Mouse (Mus musculus) brown adipose tissue, adult 24 weeks (tissue): ENCODE measurements around the gene Iffo1. TPM values are rescaled to one million over a fixed set of nuclear protein-coding genes. Genes with fewer than 3 reads are reported as not detected.
A peak's percentile ranks its signal among the peaks of the same experiment; 100 is the strongest.

Experiments used
- H3K27ac ChIP-seq: fragments of 200-500 bp; replicated peaks from 2 replicates; pipeline ENCODE4 v1.5.1; 2012; ENCODE audit warnings: low read depth, mild to moderate bottlenecking, low read length
- H3K4me1 ChIP-seq: fragments of 200-500 bp; 2 replicates; pipeline ENCODE4 v1.6.1; 2012; ENCODE audit warnings: low read length, mixed read lengths; ENCODE audit not compliant: control insufficient read depth, insufficient read depth, insufficient read length
- H3K4me3 ChIP-seq: fragments of 200-500 bp; 2 replicates; pipeline ENCODE4 v1.5.1; 2012; ENCODE audit warnings: low read depth, mild to moderate bottlenecking, low read length, moderate library complexity; ENCODE audit not compliant: insufficient read depth
- polyA plus RNA-seq: library from polyadenylated mRNA; stranded (reverse); fragments of >200 nt; gene quantifications from 2 replicates; pipeline ENCODE4 v1.2.4, GENCODE M21; 2012; ENCODE audit not compliant: missing spikeins, insufficient read depth, insufficient read length

The Iffo1 gene
- polyA plus RNA-seq, 1 experiment = 3.2 TPM

GRCm38 (mm10) chr6:125128724-125129123 lies 16.3 kb upstream of the Iffo1 start:
- peaks cover 4% of the 10 kb centered on the region; the same call in 1 of the 2 replicates for H3K4me1 ChIP-seq
- no peak overlapping the region for H3K4me3 ChIP-seq
- H3K27ac ChIP-seq = no peak overlapping the region

GRCm38 (mm10) chr6:125129710-125130402 lies 15.2 kb upstream of the Iffo1 start:
- H3K4me1 ChIP-seq = peaks cover 4% of the 10 kb centered on the region; the same call in 1 of the 2 replicates
- H3K4me3 ChIP-seq = no peak overlapping the region
- no peak overlapping the region for H3K27ac ChIP-seq

GRCm38 (mm10) chr6:125131302-125132156 lies 13.5 kb upstream of the Iffo1 start, which contains the start of gene Nop2:
Gene Nop2 (plus strand): TSS chr6:125131909.
- H3K4me3 ChIP-seq = peak within 1 kb of the TSS; percentile 88
- H3K4me1 ChIP-seq = peaks cover 4% of the 10 kb centered on the region; the same call in 1 of the 2 replicates
- peak within 1 kb of the TSS; percentile 76 for H3K27ac ChIP-seq

GRCm38 (mm10) chr6:125132470-125132869 lies 12.6 kb upstream of the Iffo1 start:
- Histone ChIP-seq H3K27ac (no peak overlapping the region), H3K4me3 (peak overlapping the region; percentile 88), H3K4me1 (peaks cover 4% of the 10 kb centered on the region; the same call in 1 of the 2 replicates)

GRCm38 (mm10) chr6:125137002-125137671 lies 7.9 kb upstream of the Iffo1 start:
- Histone ChIP-seq H3K4me3 (no peak overlapping the region), H3K27ac (no peak overlapping the region), H3K4me1 (peaks cover 4% of the 10 kb centered on the region; the same call in 1 of the 2 replicates)

GRCm38 (mm10) chr6:125139747-125140146 lies 5.3 kb upstream of the Iffo1 start:
- Histone ChIP-seq H3K4me3 (no peak overlapping the region), H3K27ac (no peak overlapping the region), H3K4me1 (no peaks in the 10 kb centered on the region)

- peaks cover 11% of the 10 kb centered on the region for H3K4me1 ChIP-seq
- no peak overlapping the region for H3K27ac ChIP-seq
Measured at GRCm38 (mm10) chr6:125142436-125142835, 2.6 kb upstream of the Iffo1 start.

GRCm38 (mm10) chr6:125143128-125143527 lies 1.9 kb upstream of the Iffo1 start:
- no peak overlapping the region for H3K27ac ChIP-seq
- H3K4me3 ChIP-seq = no peak overlapping the region
- H3K4me1 ChIP-seq = peaks cover 12% of the 10 kb centered on the region

More at GRCm38 (mm10) chr6:125142436-125142835, 2.6 kb upstream of the Iffo1 start:
- no peak overlapping the region for H3K4me3 ChIP-seq

GRCm38 (mm10) chr6:125143904-125144303 lies 1.1 kb upstream of the Iffo1 start:
- H3K4me1 ChIP-seq = peaks cover 18% of the 10 kb centered on the region
- H3K4me3 ChIP-seq = no peak overlapping the region
- no peak overlapping the region for H3K27ac ChIP-seq

GRCm38 (mm10) chr6:125145479-125145951 lies 474 bp downstream of the Iffo1 start:
- peaks cover 27% of the 10 kb centered on the region for H3K4me1 ChIP-seq

GRCm38 (mm10) chr6:125146148-125146547 lies 1.1 kb downstream of the Iffo1 start:
- Histone ChIP-seq H3K4me3 (peak overlapping the region; percentile 75), H3K4me1 (peaks cover 27% of the 10 kb centered on the region), H3K27ac (peak overlapping the region; percentile 24)

More at GRCm38 (mm10) chr6:125145479-125145951, 474 bp downstream of the Iffo1 start:
- peak overlapping the region; percentile 2 for H3K27ac ChIP-seq
- peak overlapping the region; percentile 75 for H3K4me3 ChIP-seq

- H3K4me1 ChIP-seq = peaks cover 27% of the 10 kb centered on the region
- H3K27ac ChIP-seq = peak overlapping the region; percentile 45
- peak overlapping the region; percentile 75 for H3K4me3 ChIP-seq
Measured at GRCm38 (mm10) chr6:125146797-125147196, 1.8 kb downstream of the Iffo1 start.

GRCm38 (mm10) chr6:125147329-125147728 lies 2.3 kb downstream of the Iffo1 start:
- Histone ChIP-seq H3K27ac (peak overlapping the region; percentile 45), H3K4me1 (peaks cover 27% of the 10 kb centered on the region), H3K4me3 (peak overlapping the region; percentile 75; the same call in 1 of the 2 replicates)

GRCm38 (mm10) chr6:125148251-125148925 lies 3.3 kb downstream of the Iffo1 start:
- Histone ChIP-seq H3K4me1 (peaks cover 27% of the 10 kb centered on the region), H3K27ac (peak overlapping the region; percentile 35), H3K4me3 (peak overlapping the region; percentile 12; the same call in 1 of the 2 replicates)
